Mouse (Mus musculus): Measurements from ENCODE around the gene Arfip2. TPM values are rescaled to one million over a fixed set of nuclear protein-coding genes. Genes with fewer than 3 reads are reported as not detected.

Arfip2 gene
- polyA plus RNA-seq, 1 experiment: 43.8 TPM

GRCm38 (mm10) chr7:105628633-105629032 is 11.6 kb downstream of the Arfip2 start:
- Histone ChIP-seq H3K27ac (ENCODE audit: insufficient read depth, low read depth, low read length) (no peak overlapping the region), H3K4me1 (ENCODE audit: control insufficient read depth, insufficient read depth, insufficient read length, low read length) (peaks cover 2% of the 10 kb centered on the region; the same call in 1 of the 2 replicates), H3K27me3 (ENCODE audit: control insufficient read depth, insufficient read depth, low read length) (no peaks in the 10 kb centered on the region; the same call in 1 of the 2 replicates), H3K36me3 (ENCODE audit: control insufficient read depth, insufficient read depth, low read length) (peaks cover 4% of the 10 kb centered on the region; the same call in 1 of the 2 replicates), H3K4me3 (ENCODE audit: low read depth, low read length) (no peak overlapping the region)
- TF ChIP-seq CTCF (IDR thresholded peaks at IDR 0.05; ENCODE audit: extremely low read depth, insufficient read length, insufficient replicate concordance, low read depth, low read length): no peak
- TF ChIP-seq POLR2A (IDR thresholded peaks at IDR 0.05; ENCODE audit: low read depth, low read length): no peak
- 13% methylated on average over 3 of the region's 3 CpGs for WGBS

- H3K27me3 ChIP-seq (ENCODE audit: control insufficient read depth, insufficient read depth, low read length): no peaks in the 10 kb centered on the region
- H3K27ac ChIP-seq (ENCODE audit: insufficient read depth, low read depth, low read length): no peak overlapping the region
- no peak overlapping the region for H3K4me3 ChIP-seq (ENCODE audit: low read depth, low read length)
- WGBS: 90% methylated on average over 6 of the region's 6 CpGs
- H3K36me3 ChIP-seq (ENCODE audit: control insufficient read depth, insufficient read depth, low read length): peaks cover 4% of the 10 kb centered on the region; the same call in 1 of the 2 replicates
- TF ChIP-seq POLR2A (IDR thresholded peaks at IDR 0.05; ENCODE audit: low read depth, low read length) (no peak), CTCF (IDR thresholded peaks at IDR 0.05; ENCODE audit: extremely low read depth, insufficient read length, insufficient replicate concordance, low read depth, low read length) (no peak)
- H3K4me1 ChIP-seq (ENCODE audit: control insufficient read depth, insufficient read depth, insufficient read length, low read length): peaks cover 2% of the 10 kb centered on the region; the same call in 1 of the 2 replicates
Measured at GRCm38 (mm10) chr7:105625397-105625796, 14.8 kb downstream of the Arfip2 start.

- Histone ChIP-seq H3K36me3 (ENCODE audit: control insufficient read depth, insufficient read depth, low read length) (peaks cover 7% of the 10 kb centered on the region; the same call in 1 of the 2 replicates), H3K4me1 (ENCODE audit: control insufficient read depth, insufficient read depth, insufficient read length, low read length) (no peaks in the 10 kb centered on the region), H3K4me3 (ENCODE audit: low read depth, low read length) (no peak overlapping the region), H3K27ac (ENCODE audit: insufficient read depth, low read depth, low read length) (no peak overlapping the region), H3K27me3 (ENCODE audit: control insufficient read depth, insufficient read depth, low read length) (no peaks in the 10 kb centered on the region)
- WGBS: 63% methylated on average over 8 of the region's 8 CpGs
- no peak for TF ChIP-seq CTCF (IDR thresholded peaks at IDR 0.05; ENCODE audit: extremely low read depth, insufficient read length, insufficient replicate concordance, low read depth, low read length)
- TF ChIP-seq POLR2A (IDR thresholded peaks at IDR 0.05; ENCODE audit: low read depth, low read length): no peak
Measured at GRCm38 (mm10) chr7:105621646-105622292, 18.4 kb downstream of the Arfip2 start.

- peaks cover 7% of the 10 kb centered on the region; the same call in 1 of the 2 replicates for H3K36me3 ChIP-seq (ENCODE audit: control insufficient read depth, insufficient read depth, low read length)
- no peak overlapping the region for H3K4me3 ChIP-seq (ENCODE audit: low read depth, low read length)
- WGBS: 73% methylated on average over 4 of the region's 4 CpGs
- no peak overlapping the region for H3K27ac ChIP-seq (ENCODE audit: insufficient read depth, low read depth, low read length)
- TF ChIP-seq POLR2A (IDR thresholded peaks at IDR 0.05; ENCODE audit: low read depth, low read length) (no peak), CTCF (IDR thresholded peaks at IDR 0.05; ENCODE audit: extremely low read depth, insufficient read length, insufficient replicate concordance, low read depth, low read length) (no peak)
- H3K4me1 ChIP-seq (ENCODE audit: control insufficient read depth, insufficient read depth, insufficient read length, low read length): no peaks in the 10 kb centered on the region
- no peaks in the 10 kb centered on the region for H3K27me3 ChIP-seq (ENCODE audit: control insufficient read depth, insufficient read depth, low read length)
Measured at GRCm38 (mm10) chr7:105621053-105621452, 19.2 kb downstream of the Arfip2 start.

GRCm38 (mm10) chr7:105619701-105620100 is 20.5 kb downstream of the Arfip2 start:
- 52% methylated on average over 3 of the region's 3 CpGs for WGBS
- no peak overlapping the region for H3K27ac ChIP-seq (ENCODE audit: insufficient read depth, low read depth, low read length)
- TF ChIP-seq POLR2A (IDR thresholded peaks at IDR 0.05; ENCODE audit: low read depth, low read length) (no peak), CTCF (IDR thresholded peaks at IDR 0.05; ENCODE audit: extremely low read depth, insufficient read length, insufficient replicate concordance, low read depth, low read length) (no peak)
- H3K4me3 ChIP-seq (ENCODE audit: low read depth, low read length): no peak overlapping the region
- no peaks in the 10 kb centered on the region for H3K4me1 ChIP-seq (ENCODE audit: control insufficient read depth, insufficient read depth, insufficient read length, low read length)
- H3K36me3 ChIP-seq (ENCODE audit: control insufficient read depth, insufficient read depth, low read length): peaks cover 5% of the 10 kb centered on the region
- no peaks in the 10 kb centered on the region for H3K27me3 ChIP-seq (ENCODE audit: control insufficient read depth, insufficient read depth, low read length)

GRCm38 (mm10) chr7:105617810-105618209 is 22.4 kb downstream of the Arfip2 start:
- WGBS: 95% methylated on average over 22 of the region's 22 CpGs
- Histone ChIP-seq H3K27me3 (ENCODE audit: control insufficient read depth, insufficient read depth, low read length) (no peaks in the 10 kb centered on the region), H3K36me3 (ENCODE audit: control insufficient read depth, insufficient read depth, low read length) (peaks cover 5% of the 10 kb centered on the region; the same call in 1 of the 2 replicates), H3K27ac (ENCODE audit: insufficient read depth, low read depth, low read length) (no peak overlapping the region), H3K4me3 (ENCODE audit: low read depth, low read length) (no peak overlapping the region), H3K4me1 (ENCODE audit: control insufficient read depth, insufficient read depth, insufficient read length, low read length) (no peaks in the 10 kb centered on the region)
- TF ChIP-seq CTCF (IDR thresholded peaks at IDR 0.05; ENCODE audit: extremely low read depth, insufficient read length, insufficient replicate concordance, low read depth, low read length): no peak
- TF ChIP-seq POLR2A (IDR thresholded peaks at IDR 0.05; ENCODE audit: low read depth, low read length): no peak

- Histone ChIP-seq H3K27ac (ENCODE audit: insufficient read depth, low read depth, low read length) (no peak overlapping the region), H3K36me3 (ENCODE audit: control insufficient read depth, insufficient read depth, low read length) (peaks cover 6% of the 10 kb centered on the region; the same call in 1 of the 2 replicates), H3K27me3 (ENCODE audit: control insufficient read depth, insufficient read depth, low read length) (no peaks in the 10 kb centered on the region), H3K4me1 (ENCODE audit: control insufficient read depth, insufficient read depth, insufficient read length, low read length) (no peaks in the 10 kb centered on the region), H3K4me3 (ENCODE audit: low read depth, low read length) (no peak overlapping the region)
- WGBS: 82% methylated on average over 6 of the region's 6 CpGs
- TF ChIP-seq CTCF (IDR thresholded peaks at IDR 0.05; ENCODE audit: extremely low read depth, insufficient read length, insufficient replicate concordance, low read depth, low read length) (no peak), POLR2A (IDR thresholded peaks at IDR 0.05; ENCODE audit: low read depth, low read length) (no peak)
Measured at GRCm38 (mm10) chr7:105616561-105616960, 23.7 kb downstream of the Arfip2 start.
